Mouse (Mus musculus): ENCODE data around the gene Tmc7. TPM values are rescaled to one million over a fixed set of nuclear protein-coding genes. Genes with fewer than 3 reads are reported as not detected.
A peak's percentile ranks its signal among the peaks of the same experiment; 100 is the strongest.

The Tmc7 gene
- polyA plus RNA-seq, 1 experiment: 1.5 TPM

DNA sequence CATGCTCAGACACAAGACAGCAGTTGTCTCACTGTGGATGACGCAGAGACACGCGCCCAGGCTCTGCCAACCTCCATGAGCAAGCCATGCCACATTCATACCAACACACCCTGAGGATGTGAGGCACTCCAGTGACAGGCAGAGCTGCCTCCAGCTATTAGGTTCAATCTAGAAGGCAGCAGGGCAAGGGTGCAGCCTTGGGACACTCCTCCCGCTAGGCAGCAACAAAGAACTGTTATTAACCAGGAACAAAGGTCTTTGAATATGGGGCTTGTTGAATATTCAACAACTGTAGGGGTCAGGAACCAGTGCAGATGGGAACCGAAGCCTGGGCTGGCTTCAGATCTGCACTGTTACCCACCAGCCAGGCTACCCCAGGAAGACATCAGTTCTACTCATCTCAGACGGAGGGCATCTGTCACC lies 15.4 kb downstream of the Tmc7 start:
- no peak for DNase-seq
- H3K4me1 ChIP-seq (ENCODE audit: control insufficient read depth, insufficient read depth, low read length): no peaks in the 10 kb centered on the region
- no peak overlapping the region for H3K4me3 ChIP-seq (replicated peaks; ENCODE audit: extremely low read depth, low read depth, low read length)
- 91% methylated on average over 6 of the region's 6 CpGs for WGBS
- no peak for TF ChIP-seq POLR2A (IDR thresholded peaks at IDR 0.05; ENCODE audit: borderline replicate concordance, extremely low read depth, low read depth, low read length)
- TF ChIP-seq CTCF (IDR thresholded peaks at IDR 0.05; ENCODE audit: insufficient read depth, low read length): no peak

DNA sequence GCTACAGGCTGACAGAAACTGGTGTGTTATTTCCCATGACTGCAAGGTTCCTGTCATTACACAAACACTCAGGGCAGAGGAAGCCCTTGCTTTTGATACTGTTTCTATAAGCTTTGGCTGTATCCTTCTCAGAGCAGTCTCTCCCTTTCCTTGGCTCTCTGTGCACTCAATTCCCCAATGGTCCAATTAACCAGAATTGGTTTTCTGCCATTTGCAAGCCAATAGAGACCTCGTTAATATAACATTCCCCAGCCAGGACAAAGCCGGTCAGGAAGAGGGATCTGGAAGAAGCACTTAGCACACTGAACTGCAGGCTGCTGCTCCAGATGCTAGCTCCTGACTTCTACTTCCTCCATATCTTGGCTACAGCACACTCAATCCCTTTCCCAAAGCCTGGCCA lies 30.2 kb downstream of the Tmc7 start:
- H3K4me3 ChIP-seq (replicated peaks; ENCODE audit: extremely low read depth, low read depth, low read length): no peak overlapping the region
- 82% methylated on average over 2 of the region's 2 CpGs for WGBS
- DNase-seq: no peak

DNA sequence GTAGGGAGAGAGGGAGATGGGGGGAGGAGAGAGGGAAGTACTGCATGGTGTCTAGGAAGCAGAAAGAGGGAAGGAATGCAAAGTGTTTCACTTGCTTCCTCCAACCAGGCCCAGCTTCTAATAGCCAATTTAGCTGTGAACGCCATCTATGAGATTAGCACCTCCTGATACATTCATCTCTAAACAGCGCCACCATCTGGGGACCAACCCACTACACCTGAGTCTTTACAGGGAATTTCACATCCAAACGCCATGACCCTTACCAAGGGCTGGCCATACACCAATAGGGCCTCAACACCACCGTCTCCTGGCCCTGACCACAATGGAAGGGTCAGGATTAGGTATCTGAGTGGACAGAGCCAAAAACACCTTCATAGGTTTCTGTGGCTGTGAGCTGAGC lies 30.7 kb downstream of the Tmc7 start:
- WGBS: 71% methylated on average over 4 of the region's 4 CpGs
- no peaks in the 10 kb centered on the region for H3K4me1 ChIP-seq (ENCODE audit: control insufficient read depth, insufficient read depth, low read length)
- peak; percentile 45 for DNase-seq
- no peak for TF ChIP-seq CTCF (IDR thresholded peaks at IDR 0.05; ENCODE audit: insufficient read depth, low read length)
- no peak for TF ChIP-seq POLR2A (IDR thresholded peaks at IDR 0.05; ENCODE audit: borderline replicate concordance, extremely low read depth, low read depth, low read length)
- H3K4me3 ChIP-seq (replicated peaks; ENCODE audit: extremely low read depth, low read depth, low read length): no peak overlapping the region

More for the DNA sequence above, 30.2 kb downstream of the Tmc7 start:
- no peaks in the 10 kb centered on the region for H3K4me1 ChIP-seq (ENCODE audit: control insufficient read depth, insufficient read depth, low read length)
- TF ChIP-seq POLR2A (IDR thresholded peaks at IDR 0.05; ENCODE audit: borderline replicate concordance, extremely low read depth, low read depth, low read length): no peak
- no peak for TF ChIP-seq CTCF (IDR thresholded peaks at IDR 0.05; ENCODE audit: insufficient read depth, low read length)

DNA sequence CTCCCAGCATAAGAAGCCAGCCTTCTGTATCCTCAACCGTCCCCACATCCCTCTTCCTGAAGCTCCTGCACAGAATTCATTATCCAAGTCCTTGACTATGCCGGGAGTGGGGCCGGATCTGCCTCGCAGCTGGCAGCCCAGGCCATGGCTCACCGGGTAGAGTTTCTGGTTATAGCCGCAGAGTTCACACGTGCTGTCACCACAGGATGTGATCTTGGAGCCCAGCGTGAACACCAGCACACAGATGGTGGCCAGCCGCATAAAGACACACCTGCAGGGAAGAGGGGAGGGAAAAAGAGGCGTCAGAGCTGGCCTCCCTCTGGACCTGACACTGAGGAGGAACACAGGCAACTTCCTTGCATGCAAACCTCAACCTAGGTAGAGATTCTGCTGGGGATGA lies 37.1 kb downstream of the Tmc7 start:
- H3K4me1 ChIP-seq (ENCODE audit: control insufficient read depth, insufficient read depth, low read length): no peaks in the 10 kb centered on the region

DNA sequence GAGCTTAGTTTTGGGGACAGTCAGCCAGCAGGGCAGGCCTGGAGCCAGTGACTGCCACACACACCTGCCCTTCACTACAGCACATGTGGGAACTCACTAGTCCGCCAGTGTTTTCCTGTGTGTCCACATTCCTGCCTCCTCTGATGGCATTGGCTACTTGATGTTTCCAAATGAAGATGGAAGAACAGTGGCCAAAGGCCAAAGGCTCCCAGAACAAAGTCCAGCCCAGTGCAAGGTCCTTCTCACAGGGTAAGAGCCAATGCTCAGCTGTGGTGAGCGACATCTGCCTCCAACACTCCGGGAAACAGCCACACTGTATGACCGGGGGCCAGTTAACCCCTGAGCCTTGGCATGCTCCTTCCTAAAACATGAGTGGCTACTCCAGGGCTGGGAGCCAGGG lies 40.4 kb downstream of the Tmc7 start:
- WGBS: 73% methylated on average over 4 of the region's 4 CpGs
- H3K4me3 ChIP-seq (replicated peaks; ENCODE audit: extremely low read depth, low read depth, low read length): no peak overlapping the region
- DNase-seq: no peak
- no peak for TF ChIP-seq POLR2A (IDR thresholded peaks at IDR 0.05; ENCODE audit: borderline replicate concordance, extremely low read depth, low read depth, low read length)
- H3K4me1 ChIP-seq (ENCODE audit: control insufficient read depth, insufficient read depth, low read length): no peaks in the 10 kb centered on the region

More for the DNA sequence above, 37.1 kb downstream of the Tmc7 start:
- 72% methylated on average over 10 of the region's 10 CpGs for WGBS
- TF ChIP-seq POLR2A (IDR thresholded peaks at IDR 0.05; ENCODE audit: borderline replicate concordance, extremely low read depth, low read depth, low read length) (no peak), CTCF (IDR thresholded peaks at IDR 0.05; ENCODE audit: insufficient read depth, low read length) (no peak)
- no peak overlapping the region for H3K4me3 ChIP-seq (replicated peaks; ENCODE audit: extremely low read depth, low read depth, low read length)
- DNase-seq: no peak

DNA sequence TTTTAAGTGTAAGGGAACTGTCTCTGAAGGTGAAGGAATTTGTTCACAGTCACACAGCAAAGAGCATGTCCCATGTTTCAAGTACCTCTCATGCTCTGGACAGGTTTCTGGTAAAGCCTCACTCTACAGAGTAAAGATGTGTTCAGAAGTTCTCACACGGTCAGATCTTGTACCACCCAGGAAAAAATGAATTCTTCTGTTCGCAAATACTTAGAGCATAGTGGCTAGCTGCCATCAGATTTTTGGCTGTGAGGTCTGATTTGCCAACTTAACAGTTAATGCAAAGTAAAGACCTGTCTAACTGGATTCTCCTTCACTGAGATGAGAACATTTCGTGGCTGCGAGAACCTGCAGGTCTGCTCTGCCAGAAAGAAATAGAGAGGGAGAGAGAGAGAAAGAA lies 49.5 kb downstream of the Tmc7 start:
- H3K4me3 ChIP-seq (replicated peaks; ENCODE audit: extremely low read depth, low read depth, low read length): no peak overlapping the region
- no peak for DNase-seq
- no peaks in the 10 kb centered on the region for H3K4me1 ChIP-seq (ENCODE audit: control insufficient read depth, insufficient read depth, low read length)
- 57% methylated on average over 4 of the region's 4 CpGs for WGBS
- no peak for TF ChIP-seq CTCF (IDR thresholded peaks at IDR 0.05; ENCODE audit: insufficient read depth, low read length)
- no peak for TF ChIP-seq POLR2A (IDR thresholded peaks at IDR 0.05; ENCODE audit: borderline replicate concordance, extremely low read depth, low read depth, low read length)

DNA sequence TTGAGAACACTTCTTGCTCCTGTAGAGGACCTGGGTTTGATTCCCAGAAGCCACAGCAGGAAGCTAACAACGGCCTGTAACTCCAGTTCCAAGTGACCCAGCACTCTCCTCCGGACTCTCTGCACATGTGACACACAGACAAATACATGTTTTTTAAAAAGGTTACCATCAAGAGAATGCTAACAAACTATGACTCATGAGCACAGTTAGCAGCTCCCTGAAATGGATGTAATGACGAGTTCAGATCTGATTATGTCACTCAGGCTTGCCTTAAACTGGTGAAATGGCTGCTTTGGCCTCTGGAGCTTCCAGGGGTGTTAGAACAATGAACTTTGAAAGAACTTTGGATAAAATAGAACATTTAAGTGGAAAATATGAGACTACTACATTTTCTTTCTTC lies 50.2 kb downstream of the Tmc7 start:
- H3K4me3 ChIP-seq (replicated peaks; ENCODE audit: extremely low read depth, low read depth, low read length): no peak overlapping the region
- WGBS: 51% methylated on average over 3 of the region's 3 CpGs
- TF ChIP-seq POLR2A (IDR thresholded peaks at IDR 0.05; ENCODE audit: borderline replicate concordance, extremely low read depth, low read depth, low read length): no peak
- no peak for TF ChIP-seq CTCF (IDR thresholded peaks at IDR 0.05; ENCODE audit: insufficient read depth, low read length)
- DNase-seq: no peak
- no peaks in the 10 kb centered on the region for H3K4me1 ChIP-seq (ENCODE audit: control insufficient read depth, insufficient read depth, low read length)

DNA sequence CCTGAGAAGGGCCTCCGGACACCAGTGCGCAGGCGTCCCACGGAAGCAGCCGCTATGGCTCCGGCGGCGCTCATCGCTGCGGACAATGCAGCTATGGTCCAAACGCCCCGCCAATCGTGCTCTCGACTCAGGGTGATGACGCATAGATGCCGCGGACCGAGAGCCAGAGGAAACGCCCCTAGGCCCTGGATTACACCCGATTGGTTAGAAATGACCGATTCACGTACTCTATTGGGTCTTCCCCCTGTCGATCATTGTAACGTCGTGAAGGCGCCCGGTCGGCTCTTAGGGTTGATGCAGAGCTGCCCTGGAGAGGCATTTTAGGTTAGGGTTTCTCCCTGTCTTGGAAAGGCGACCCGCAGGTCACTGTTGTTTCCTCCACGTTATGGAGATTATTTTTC lies 51.4 kb downstream of the Tmc7 start, which contains the start of gene Coq7:
Gene Coq7 (minus strand): TSS at position 179 of the 401 bp plus-strand sequence.
- TF ChIP-seq POLR2A (IDR thresholded peaks at IDR 0.05; ENCODE audit: borderline replicate concordance, extremely low read depth, low read depth, low read length) (peak; percentile 69; the same call in 1 of the 2 replicates), CTCF (IDR thresholded peaks at IDR 0.05; ENCODE audit: insufficient read depth, low read length) (no peak)
- under 1% methylated on average over 31 of the region's 31 CpGs for WGBS
- Histone ChIP-seq H3K4me3 (replicated peaks; ENCODE audit: extremely low read depth, low read depth, low read length) (peak within 1 kb of the TSS; percentile 93), H3K4me1 (ENCODE audit: control insufficient read depth, insufficient read depth, low read length) (no peaks in the 10 kb centered on the region)
- DNase-seq: peak; percentile 94

DNA sequence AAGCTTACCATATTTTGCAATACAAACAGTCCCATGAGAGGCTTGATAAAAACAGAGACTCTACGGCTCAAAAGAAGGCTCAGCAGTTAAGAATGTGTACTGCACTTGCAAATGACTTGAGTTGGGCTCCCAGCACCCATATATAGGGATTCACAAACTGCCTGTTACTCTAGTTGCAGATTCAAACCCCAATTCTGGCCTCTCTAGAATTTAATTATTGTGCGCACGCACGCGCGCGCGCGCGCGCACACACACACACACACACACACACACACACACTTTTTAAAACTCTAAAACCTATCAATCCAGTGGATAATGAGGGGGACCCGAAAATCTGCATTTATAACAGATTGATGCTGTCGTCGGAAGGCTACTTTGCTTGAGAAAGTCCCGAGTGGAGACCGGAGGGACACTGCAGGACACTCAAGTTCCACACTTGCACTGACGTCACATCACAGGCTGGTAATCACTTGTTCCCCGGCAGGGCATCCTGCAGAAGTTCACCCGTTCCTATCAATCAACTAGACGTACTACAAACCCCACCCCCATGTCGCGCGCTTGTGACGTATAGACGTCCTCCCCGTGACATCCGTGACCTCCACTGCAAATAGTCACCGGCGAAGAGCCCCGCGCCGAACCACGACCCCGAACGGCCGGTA lies 51.9 kb downstream of the Tmc7 start:
- no peak for TF ChIP-seq CTCF (IDR thresholded peaks at IDR 0.05; ENCODE audit: insufficient read depth, low read length)
- peak; percentile 61; the same call in 1 of the 2 replicates for TF ChIP-seq POLR2A (IDR thresholded peaks at IDR 0.05; ENCODE audit: borderline replicate concordance, extremely low read depth, low read depth, low read length)
- Histone ChIP-seq H3K4me1 (ENCODE audit: control insufficient read depth, insufficient read depth, low read length) (no peaks in the 10 kb centered on the region), H3K4me3 (replicated peaks; ENCODE audit: extremely low read depth, low read depth, low read length) (peak overlapping the region; percentile 93)
- 1% methylated on average over 36 of the region's 36 CpGs for WGBS
- peak; percentile 99 for DNase-seq

DNA sequence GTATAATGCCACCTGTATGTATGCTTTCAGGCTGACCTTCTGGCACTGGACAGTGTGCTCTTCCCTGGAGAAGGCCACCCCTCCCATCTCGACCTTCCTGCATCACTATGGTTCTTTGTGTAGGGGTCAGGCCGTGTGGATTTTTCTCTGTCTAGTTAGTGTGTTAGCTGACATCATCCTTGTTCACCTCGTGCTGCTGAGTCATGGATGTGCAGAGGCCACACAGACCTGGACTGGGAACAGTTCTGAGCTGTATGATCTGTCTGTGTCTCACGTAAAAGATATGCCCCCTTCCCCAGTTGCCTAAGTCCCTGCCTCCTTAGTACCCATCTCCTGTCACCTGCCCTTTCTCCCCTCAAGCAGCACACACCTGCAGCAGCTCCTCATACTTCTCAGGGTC lies 57.6 kb downstream of the Tmc7 start:
- Histone ChIP-seq H3K4me1 (ENCODE audit: control insufficient read depth, insufficient read depth, low read length) (no peaks in the 10 kb centered on the region), H3K4me3 (replicated peaks; ENCODE audit: extremely low read depth, low read depth, low read length) (no peak overlapping the region)
- no peak for DNase-seq
- no peak for TF ChIP-seq CTCF (IDR thresholded peaks at IDR 0.05; ENCODE audit: insufficient read depth, low read length)
- no peak for TF ChIP-seq POLR2A (IDR thresholded peaks at IDR 0.05; ENCODE audit: borderline replicate concordance, extremely low read depth, low read depth, low read length)
- WGBS: 80% methylated on average over 4 of the region's 4 CpGs
